Mouse (Mus musculus): Measurements from ENCODE around the gene Gm7945. TPM values are rescaled to one million over a fixed set of nuclear protein-coding genes. Genes with fewer than 3 reads are reported as not detected.
"Not testable (repeated sequence)": the region's sequence is repeated elsewhere in the genome, so short reads cannot be mapped to it uniquely, and the experiment has no call there.

Gene Gm7945
- polyA plus RNA-seq (2012; rRNA removed): not detected in 2 replicates

DNA sequence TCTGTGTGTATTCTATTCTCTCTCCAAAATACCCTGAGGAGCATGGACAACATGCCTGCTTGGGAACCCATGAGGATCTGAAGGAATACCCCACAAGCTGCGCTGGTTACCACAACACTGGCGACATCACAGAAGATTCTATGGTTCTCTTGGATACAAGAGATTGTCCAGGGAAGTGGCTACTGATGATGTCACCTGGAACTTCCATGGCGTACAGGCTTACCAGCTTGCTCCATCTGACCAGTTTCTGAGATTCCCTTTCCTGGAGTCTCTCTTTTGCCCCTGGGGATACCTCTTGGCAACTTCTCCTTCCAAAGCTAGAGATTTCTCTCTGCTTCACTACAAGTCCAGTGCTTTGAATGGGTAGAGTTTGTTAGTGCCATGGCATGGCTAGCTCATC, at the start of gene Gm7945:
TSS of gene Gm7945 (minus strand) at position 101 of the 400 bp plus-strand sequence.
- not testable (repeated sequence) for H3K27ac ChIP-seq (ENCODE audit: control insufficient read depth, insufficient read depth, low read length); H3K36me3 ChIP-seq (ENCODE audit: control insufficient read depth, insufficient read depth, low read length); DNase-seq; H3K4me1 ChIP-seq (replicated peaks; ENCODE audit: control insufficient read depth, insufficient read depth, low read length); H3K27me3 ChIP-seq (ENCODE audit: control insufficient read depth, insufficient read depth, low read length); H3K4me3 ChIP-seq (ENCODE audit: control insufficient read depth, insufficient read depth, low read length)
- no CpG with 5 or more reads among the region's 3 CpGs for WGBS

DNA sequence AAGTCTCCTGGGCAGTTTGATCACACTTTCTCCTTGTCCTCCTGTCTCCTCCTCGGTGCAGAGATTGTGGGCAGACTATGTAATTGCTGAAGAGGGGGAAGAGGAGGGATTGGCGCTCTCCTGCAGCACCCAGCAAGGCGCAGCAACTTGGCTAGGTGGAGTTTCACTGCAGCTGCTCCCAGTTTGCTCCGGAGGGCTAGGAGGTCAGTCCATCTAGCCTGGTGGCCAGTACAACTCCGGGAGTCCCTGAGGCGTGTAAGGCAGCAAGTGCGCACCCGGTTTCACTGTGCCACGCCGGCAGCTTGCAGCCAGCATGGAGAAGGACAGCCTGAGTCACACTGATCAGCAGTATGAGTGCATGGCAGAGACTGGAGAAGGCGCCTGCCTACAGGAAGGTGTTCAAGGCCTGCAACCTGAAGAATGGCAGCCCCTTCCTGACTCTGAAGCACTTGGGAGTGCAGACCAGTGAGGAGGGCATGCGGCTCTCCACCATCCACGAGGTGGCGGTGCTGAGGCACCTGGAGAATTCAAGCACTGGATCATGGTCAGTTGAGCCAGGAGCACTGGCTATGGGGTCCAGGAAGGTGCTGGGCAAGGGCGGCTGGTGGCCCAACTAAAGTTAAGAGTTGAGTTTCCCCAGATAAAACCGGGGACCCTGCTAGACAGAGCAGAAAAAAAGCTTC, 39.4 kb upstream of the Gm7945 start:
- H3K36me3 ChIP-seq (ENCODE audit: control insufficient read depth, insufficient read depth, low read length); DNase-seq; H3K4me1 ChIP-seq (replicated peaks; ENCODE audit: control insufficient read depth, insufficient read depth, low read length); H3K27me3 ChIP-seq (ENCODE audit: control insufficient read depth, insufficient read depth, low read length); H3K27ac ChIP-seq (ENCODE audit: control insufficient read depth, insufficient read depth, low read length); H3K4me3 ChIP-seq (ENCODE audit: control insufficient read depth, insufficient read depth, low read length): not testable (repeated sequence)
- WGBS: 27% methylated on average over 13 of the region's 16 CpGs

DNA sequence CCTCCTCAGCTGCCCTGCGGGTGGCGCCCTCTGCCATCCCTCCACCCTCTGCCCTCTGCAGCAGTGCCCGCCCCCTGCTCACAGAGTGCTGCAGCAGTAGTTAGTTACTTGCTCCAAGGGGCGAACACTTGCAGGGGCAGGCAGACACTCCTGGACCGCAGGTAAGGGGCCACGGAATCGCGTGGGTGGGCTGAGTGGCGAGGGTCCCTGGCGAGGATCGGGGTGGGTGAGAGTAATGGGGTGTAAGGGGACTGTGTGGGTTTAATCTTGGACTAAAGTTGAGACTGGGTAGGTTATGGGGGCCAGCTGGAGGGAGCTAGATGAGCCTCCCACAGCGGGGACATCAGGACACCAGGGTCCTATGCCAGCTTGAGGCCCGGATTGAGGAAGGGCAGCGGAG, 38.5 kb upstream of the Gm7945 start:
- 47% methylated on average over 11 of the region's 14 CpGs for WGBS
- not testable (repeated sequence) for H3K27me3 ChIP-seq (ENCODE audit: control insufficient read depth, insufficient read depth, low read length); H3K36me3 ChIP-seq (ENCODE audit: control insufficient read depth, insufficient read depth, low read length); H3K4me3 ChIP-seq (ENCODE audit: control insufficient read depth, insufficient read depth, low read length); DNase-seq; H3K4me1 ChIP-seq (replicated peaks; ENCODE audit: control insufficient read depth, insufficient read depth, low read length); H3K27ac ChIP-seq (ENCODE audit: control insufficient read depth, insufficient read depth, low read length)

DNA sequence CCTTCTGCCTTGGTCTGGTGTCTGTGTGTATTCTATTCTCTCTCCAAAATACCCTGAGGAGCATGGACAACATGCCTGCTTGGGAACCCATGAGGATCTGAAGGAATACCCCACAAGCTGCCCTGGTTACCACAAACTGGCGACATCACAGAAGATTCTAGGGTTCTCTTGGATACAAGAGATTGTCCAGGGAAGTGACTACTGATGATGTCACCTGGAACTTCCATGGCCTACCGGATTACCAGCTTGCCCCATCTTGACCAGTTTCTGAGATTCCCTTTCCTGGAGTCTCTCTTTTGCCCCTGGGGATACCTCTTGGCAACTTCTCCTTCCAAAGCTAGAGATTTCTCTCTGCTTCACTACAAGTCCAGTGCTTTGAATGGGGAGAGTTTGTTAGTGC, 22.0 kb upstream of the Gm7945 start, which contains the start of gene Gm6482:
TSS of gene Gm6482 (minus strand) at position 101 of the 400 bp plus-strand sequence.
- H3K4me3 ChIP-seq (ENCODE audit: control insufficient read depth, insufficient read depth, low read length); H3K4me1 ChIP-seq (replicated peaks; ENCODE audit: control insufficient read depth, insufficient read depth, low read length); DNase-seq; H3K36me3 ChIP-seq (ENCODE audit: control insufficient read depth, insufficient read depth, low read length); H3K27me3 ChIP-seq (ENCODE audit: control insufficient read depth, insufficient read depth, low read length); H3K27ac ChIP-seq (ENCODE audit: control insufficient read depth, insufficient read depth, low read length): not testable (repeated sequence)
- 100% methylated on average over 1 of the region's 2 CpGs for WGBS

DNA sequence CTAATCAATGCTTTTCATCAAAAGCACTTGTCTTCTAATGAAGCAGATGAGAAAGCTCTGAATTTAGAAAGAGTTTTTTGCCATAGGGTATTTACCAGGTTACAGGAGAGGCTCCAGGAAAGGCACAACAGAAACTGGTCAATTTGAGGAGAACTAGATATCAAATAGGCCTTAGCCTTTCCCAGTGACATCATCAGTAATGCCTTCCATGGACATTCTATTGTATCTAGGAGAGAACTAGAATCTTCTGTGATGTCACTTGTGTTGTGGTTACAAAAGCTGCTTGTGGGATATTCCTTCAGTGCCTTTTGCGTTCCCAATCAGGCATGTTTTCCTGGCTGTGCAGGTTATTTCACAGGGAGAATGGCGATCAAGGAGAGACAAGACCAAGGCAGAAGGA, 37.9 kb downstream of the Gm7945 start, which contains the start of gene Gm5798:
TSS of gene Gm5798 (plus strand) at position 301 of the 400 bp plus-strand sequence.
- H3K4me1 ChIP-seq (replicated peaks; ENCODE audit: control insufficient read depth, insufficient read depth, low read length); H3K27ac ChIP-seq (ENCODE audit: control insufficient read depth, insufficient read depth, low read length); H3K27me3 ChIP-seq (ENCODE audit: control insufficient read depth, insufficient read depth, low read length); H3K36me3 ChIP-seq (ENCODE audit: control insufficient read depth, insufficient read depth, low read length); H3K4me3 ChIP-seq (ENCODE audit: control insufficient read depth, insufficient read depth, low read length); DNase-seq: not testable (repeated sequence)
- WGBS: 61% methylated on average over 2 of the region's 2 CpGs

Other genes with a start within 250 kb of the Gm7945 start
- 0.15 TPM in 1 of 2 replicates, not detected in the other for gene Mbl1, start 234.9 kb downstream of the Gm7945 start, polyA plus RNA-seq (2012; rRNA removed)
- 0.64 and 0.71 TPM in 2 replicates for gene Sftpd, start 201.2 kb downstream of the Gm7945 start, polyA plus RNA-seq (2012; rRNA removed)
- gene Gm2832, start 107.6 kb downstream of the Gm7945 start, polyA plus RNA-seq (2012; rRNA removed): not detected in 2 replicates
- not detected in 2 replicates for gene Gm5798, start 37.8 kb downstream of the Gm7945 start, polyA plus RNA-seq (2012; rRNA removed)
- not detected in 2 replicates for gene Gm6482, start 21.9 kb upstream of the Gm7945 start, polyA plus RNA-seq (2012; rRNA removed)
- gene Gm7954, start 67.1 kb upstream of the Gm7945 start, polyA plus RNA-seq (2012; rRNA removed): not detected in 2 replicates
- gene Gm3486, start 103.1 kb upstream of the Gm7945 start, polyA plus RNA-seq (2012; rRNA removed): not detected in 2 replicates
- gene Gm7970, start 169.2 kb upstream of the Gm7945 start, polyA plus RNA-seq (2012; rRNA removed): not detected in 2 replicates
- not detected in 2 replicates for gene 1700049E17Rik2, start 186.8 kb upstream of the Gm7945 start, polyA plus RNA-seq (2012; rRNA removed)
- gene Gm3072, start 238.2 kb upstream of the Gm7945 start, polyA plus RNA-seq (2012; rRNA removed): not detected in 2 replicates

Data from thymus, adult 2 months (tissue).